Mouse (Mus musculus): Measurements from ENCODE around the gene Fastkd5. TPM values are rescaled to one million over a fixed set of nuclear protein-coding genes. Genes with fewer than 3 reads are reported as not detected.
"Not testable (repeated sequence)": the region's sequence is repeated elsewhere in the genome, so short reads cannot be mapped to it uniquely, and the experiment has no call there.

The Fastkd5 gene
- 10 to 100 TPM in 1 of 2 experiments, 1 to 10 TPM in 1; 8.2 to 10.2 TPM for total RNA-seq (2021)

DNA sequence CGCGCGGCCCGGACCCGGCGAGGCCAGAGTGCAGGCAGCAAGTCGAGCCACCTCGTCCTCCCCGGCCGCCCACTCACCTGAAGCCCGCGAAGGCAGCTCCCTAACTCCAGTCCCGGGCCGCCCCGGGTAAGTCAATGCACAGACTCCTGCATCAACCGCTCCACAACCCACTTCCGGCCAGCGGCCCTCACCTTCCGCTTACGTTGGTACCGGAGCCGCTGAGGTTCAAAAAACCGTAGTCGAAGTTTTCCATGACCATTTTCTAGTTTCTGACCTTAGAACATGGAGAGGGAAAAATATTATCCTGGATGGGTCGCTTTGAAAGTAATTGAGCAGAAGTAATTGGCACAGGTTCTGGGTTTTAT, at the start of gene Fastkd5, which contains the start of gene Ubox5:
Gene Fastkd5, minus strand, starts transcription at position 189 of the 365 bp plus-strand sequence.
Gene Ubox5, minus strand, starts transcription at position 200 of the 365 bp plus-strand sequence.
- DNase-seq = peak; percentile 87 to 90

DNA sequence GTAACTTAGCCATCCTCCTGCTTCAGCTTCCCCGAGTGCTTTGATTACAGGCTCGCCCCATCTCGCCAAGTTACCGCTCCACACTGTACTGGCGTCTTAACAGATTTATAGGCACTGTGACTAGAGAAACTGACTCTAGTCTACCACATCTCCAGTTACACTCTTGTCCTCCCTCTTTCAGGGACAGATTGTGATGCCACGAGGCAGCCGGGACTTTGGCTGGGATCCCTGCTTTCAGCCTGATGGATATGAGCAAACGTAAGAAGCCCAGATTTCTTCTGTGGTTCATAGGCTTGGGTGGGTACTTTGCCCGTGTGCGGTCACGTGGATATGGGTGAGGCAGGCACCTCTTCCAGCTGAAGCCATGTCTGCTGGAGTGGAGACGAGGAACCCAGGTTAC, 49.3 kb upstream of the Fastkd5 start:
- peak; percentile 49 to 54 for DNase-seq

DNA sequence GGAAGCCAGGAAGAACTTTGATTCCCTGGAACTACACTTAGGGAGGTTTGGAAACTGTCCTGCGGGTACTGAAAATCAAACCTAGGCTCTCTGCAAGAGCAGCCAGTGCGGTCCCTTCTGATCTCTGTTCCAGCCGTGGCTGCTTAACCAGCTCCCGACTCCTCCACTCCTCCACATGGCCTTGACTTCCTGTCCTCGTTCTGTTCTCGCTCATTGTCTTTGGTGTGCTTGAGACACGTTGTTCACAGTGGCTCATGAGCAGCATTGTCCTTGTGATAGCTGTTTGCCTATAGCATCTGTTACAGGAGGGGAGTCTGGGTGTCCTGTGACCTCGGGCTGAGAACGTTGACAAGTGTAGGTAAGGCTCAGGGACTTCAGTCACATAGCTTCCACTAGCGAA, 47.4 kb upstream of the Fastkd5 start:
- DNase-seq = no peak

DNA sequence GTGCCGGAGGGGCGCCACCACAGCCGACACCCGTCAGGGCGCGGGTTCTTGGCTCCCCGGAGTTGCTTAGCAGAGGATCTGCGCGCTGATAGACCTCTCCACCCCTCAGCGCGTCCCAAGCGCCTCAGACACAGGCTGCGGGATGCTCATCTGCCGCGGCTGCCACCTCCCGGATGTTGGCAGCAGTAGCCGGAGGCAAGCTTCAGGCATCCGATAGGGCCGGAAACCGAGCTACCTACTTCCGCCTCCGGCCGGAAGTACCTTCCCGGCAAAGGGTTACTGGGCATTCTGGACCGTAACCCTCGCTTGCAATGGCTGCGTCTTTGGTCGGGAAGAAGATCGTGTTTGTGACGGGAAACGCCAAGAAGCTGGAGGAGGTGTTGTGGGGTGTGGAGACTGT, 37.7 kb upstream of the Fastkd5 start, which contains the start of gene Itpa:
Gene Itpa, plus strand, starts transcription at position 52 of the 400 bp plus-strand sequence.
- peak; percentile 86 to 87 for DNase-seq

DNA sequence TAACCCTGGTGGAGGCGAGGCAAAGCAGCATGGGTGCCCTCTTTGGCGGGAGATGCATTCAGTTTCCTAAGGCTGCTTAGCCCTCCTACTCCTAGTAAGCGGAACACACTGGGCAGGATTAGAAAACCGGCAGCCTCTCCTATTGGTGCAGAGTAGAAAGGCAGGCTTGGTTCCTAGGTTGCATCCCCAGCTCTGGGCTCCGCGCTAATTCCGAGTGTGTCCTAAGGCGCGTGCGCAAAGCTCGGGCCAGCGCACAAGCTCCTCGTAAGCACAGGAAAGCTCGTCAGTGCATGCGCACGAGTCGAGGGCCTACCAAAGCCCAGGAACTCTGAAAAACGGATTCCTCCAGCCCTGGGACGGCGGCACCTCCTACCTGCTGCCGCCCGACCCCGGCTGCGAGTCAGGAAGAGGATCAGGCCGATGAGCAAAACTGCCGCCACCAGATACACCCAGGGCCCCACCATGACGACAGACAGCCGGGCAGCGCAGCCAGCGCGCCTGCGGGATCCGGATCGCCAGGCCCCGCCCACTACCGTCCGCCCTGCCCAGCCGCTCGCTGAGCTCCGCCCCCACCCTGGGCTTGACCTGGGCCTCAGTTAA, 34.4 kb upstream of the Fastkd5 start, which contains the start of gene Ddrgk1:
Gene Ddrgk1, minus strand, starts transcription at position 558 of the 600 bp plus-strand sequence.
- peak; percentile 94 to 96 for DNase-seq

DNA sequence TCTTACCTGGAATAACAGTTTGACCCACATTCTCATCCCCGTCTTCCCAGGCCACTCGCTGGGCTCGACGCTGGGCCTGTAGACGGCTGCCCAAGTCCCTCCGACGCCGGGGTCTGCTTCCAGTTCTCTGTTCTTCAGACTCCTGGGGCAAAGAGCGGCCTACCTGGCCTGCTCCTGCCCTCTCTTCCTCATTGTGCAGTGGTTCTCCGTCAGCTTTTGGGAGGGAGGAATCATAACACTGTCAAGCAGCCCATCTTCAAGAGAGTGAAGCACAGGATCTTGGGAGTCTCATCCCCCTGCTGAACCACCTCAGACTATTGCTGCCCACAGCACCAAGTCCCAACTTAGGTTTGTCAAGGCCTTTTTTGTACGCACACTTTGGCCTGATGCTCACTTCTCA, 33.5 kb upstream of the Fastkd5 start:
- no peak for DNase-seq

DNA sequence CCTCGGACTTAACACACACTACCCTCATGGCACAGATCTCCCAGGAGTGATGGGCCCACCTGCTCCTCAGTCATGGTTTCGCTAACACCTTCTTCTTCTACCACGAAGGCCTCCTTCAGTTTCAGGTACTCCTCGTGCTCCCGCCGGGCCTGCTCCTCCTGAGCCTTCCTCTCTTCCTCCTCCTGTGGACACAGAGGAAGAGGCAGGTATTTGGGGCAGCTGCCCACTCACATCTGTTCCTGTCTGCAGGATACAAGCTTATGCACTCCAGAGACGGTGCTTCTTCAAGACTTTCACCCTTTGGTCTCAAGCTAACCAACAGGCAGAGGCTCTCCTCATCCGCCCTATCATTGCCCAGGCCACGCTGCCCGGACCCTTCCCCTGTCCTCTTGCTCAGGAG, 28.7 kb upstream of the Fastkd5 start:
- no peak for DNase-seq

DNA sequence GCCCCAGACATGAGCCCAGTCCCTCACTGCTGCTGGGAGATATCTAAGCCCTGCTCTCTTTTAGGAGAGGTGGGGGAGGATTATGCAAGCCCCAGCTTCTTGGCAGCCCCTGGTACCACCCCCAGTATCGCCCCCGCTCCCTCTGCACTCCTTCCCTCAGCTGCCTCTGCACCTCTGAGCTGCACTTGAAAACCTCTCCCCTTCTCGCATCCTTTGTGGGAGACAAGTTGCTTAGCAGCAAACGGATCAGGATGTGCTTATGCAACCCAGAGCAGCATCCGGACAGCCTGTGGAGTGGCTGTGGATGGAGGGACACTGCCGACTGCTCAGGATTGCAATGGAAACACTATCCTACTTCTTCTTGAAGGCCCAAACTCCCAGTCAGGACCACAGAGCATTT, 27.7 kb upstream of the Fastkd5 start:
- DNase-seq = peak; percentile 86 to 87

DNA sequence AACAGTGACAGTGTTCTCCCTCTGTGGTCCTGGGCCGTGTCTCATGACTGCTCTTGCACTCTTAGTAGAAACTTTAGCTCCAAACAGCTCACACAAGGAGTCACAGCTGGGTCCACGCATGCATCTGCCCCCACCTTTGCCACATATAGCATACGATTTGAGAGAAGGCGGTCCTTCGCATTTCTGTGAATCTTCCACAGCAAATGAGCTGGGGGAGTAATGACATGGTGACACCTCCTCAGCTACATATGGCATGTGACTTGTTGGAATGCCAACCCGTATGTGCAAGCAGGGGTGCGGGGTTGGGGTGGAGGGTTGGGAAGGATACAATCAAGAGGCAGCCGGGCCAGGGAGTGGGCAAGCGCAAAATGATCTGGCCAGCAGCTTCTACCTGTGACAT, 26.7 kb upstream of the Fastkd5 start:
- DNase-seq = no peak

DNA sequence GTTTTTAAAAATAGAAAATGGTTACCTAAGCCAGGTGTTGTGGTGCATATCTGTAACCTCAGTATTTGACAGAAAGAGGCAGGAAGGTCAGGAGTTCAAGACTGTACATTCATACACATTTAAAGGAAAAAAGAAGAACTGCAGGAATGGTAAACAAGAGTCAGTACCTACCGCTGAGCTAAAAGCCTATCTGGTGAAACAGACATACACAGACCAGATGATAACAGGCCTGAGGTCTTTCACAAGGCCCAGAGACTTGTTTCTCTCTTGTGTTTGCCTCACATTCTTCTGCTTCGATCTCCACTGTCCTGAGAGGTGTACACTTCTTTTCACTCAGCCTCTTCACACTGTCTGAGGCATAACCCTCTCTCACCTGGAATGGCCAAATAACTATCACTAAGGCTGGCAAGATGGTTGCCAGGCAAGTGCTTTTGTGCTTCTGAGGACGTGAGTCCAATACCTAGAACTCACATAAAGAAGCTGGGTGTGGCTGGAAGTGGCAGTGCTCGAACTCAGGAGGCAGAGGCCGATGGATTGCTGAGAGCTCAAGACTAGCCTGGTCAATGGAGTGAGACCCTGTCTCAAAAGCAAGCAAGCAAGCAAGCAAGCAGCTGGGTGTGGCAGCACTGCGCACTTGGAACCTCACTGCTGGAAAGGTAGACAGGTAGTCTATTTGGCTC, 26.0 kb upstream of the Fastkd5 start:
- no peak for DNase-seq

DNA sequence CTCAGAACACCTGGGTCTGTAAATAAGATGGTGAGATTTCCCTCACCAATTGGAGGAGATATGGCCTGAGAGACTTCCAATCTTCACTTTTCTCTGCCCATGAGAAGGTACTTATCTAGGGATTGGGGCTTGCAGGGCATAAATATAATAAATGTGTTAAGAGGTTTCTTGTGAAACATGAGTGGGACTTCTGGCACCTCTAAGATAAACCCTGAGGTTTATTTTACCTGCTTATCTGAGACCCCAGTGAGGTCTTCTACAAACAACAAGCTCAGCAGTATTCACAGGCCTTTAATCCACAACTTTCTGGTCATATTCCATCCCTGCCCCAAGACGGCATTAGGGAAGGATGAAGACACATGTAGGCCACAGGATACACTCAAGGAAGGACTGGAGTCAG, 23.9 kb upstream of the Fastkd5 start:
- DNase-seq = no peak

DNA sequence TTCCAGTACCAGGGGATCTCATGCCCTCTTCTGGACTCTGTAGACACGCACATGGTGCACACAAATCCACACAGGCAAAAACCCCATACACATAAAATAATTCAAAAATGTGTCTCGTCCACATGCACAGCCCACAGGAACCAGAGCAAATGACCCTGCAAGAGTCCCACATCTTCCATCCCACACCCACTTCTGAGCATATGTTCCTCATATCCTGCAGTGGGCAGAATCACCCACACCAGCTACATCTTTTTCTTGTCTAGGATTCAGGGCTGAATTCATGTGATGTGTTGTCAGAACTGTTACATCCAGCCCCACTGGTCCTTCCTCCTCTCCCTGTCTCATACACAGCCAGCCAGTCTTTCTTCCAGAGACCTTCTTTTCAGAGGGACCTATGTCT, 23.5 kb upstream of the Fastkd5 start:
- no peak for DNase-seq

DNA sequence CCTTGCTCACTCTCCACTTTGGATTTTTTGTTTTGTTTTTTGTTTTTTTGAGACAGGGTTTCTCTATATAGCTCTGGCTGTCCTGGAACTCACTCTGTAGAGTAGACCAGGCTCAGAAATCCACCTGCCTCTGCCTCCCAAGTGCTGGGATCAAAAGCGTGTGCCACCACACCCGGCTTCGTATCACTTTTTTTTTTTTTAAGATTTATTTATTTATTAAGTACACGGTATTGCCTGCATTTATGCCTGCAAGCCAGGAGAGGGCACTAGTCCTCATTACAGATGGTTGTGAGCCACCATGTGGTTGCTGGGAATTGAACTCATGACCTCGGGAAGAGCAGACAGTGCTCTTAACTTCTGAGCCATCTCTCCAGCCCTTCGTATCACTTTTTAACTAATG, 19.2 kb upstream of the Fastkd5 start:
- not testable (repeated sequence) for DNase-seq

DNA sequence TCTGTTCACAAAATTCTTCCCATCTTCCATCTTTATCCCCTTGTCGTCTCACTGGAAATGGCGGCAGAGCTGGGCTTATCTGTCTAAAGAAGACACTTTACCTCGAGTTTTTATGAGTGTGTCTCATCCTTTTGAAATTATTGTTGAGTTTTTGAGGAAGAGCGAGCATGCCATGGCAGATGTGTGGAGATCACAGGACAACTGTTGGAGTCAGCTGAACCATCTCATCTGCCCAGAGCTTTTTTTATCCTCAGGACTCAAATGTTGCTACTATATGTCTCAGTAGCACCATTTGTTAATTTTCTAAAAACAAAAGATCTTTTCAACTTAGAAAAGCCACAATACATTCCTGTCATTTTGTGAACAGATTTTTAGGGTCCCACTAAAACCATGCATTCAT, 15.4 kb upstream of the Fastkd5 start:
- DNase-seq = no peak

DNA sequence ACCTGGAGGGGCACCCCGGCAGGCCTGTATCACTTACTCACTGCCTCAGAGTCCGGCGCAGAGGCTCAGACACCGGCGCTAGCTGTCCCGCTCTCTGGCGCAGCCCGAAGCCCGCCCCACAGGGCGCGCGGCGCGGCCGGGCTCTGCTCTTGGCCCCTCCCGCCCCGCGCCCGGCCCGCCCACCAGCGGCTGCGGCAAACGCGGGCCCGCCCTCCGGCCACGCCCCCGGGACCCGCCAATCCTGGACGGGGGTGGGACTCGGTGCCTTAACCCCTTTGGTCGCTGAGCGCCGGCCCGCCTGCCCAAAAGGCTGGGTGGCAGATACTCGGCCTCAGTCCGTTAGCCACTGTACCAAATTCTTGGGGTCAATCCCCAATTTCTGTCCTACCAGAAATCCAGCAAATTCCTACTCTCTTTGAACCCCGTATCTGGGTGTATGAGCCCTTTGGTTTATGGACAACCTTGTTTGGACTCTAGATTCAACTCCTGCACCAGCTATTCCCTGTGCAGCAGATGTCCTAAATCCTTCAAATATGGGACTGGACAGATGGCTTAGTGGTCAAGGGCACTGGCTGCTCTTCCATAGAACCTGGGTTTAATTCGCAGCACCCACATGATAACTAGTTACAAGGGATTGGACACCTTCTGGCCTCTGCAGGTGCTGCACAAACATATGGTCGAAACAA, 13.0 kb upstream of the Fastkd5 start, which contains the start of gene Lzts3:
Gene Lzts3, minus strand, starts transcription at position 120 of the 686 bp plus-strand sequence.
- DNase-seq = peak; percentile 91

DNA sequence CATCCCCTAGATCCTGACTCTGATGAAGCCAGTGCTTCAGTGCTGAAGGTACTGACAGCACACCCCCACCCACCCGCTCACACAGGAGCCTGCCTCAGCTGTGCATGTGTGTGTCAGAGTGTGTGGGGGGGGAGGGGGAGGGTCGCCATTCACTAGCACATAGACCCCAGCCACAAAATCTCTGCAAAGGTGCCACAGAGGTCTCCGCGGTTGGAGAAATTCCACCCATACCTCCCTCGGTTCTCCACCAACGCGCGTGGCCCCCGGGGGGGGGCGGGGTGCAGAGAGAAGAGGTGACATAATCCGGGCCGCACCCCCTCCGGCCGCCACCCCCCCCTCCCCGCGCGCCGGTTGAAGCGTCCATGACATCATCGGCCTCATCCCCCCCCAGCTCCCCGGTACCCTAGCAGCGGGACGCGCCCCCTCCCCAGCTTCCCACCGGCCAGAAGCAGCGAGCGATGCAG, 12.4 kb upstream of the Fastkd5 start:
- no peak for DNase-seq

DNA sequence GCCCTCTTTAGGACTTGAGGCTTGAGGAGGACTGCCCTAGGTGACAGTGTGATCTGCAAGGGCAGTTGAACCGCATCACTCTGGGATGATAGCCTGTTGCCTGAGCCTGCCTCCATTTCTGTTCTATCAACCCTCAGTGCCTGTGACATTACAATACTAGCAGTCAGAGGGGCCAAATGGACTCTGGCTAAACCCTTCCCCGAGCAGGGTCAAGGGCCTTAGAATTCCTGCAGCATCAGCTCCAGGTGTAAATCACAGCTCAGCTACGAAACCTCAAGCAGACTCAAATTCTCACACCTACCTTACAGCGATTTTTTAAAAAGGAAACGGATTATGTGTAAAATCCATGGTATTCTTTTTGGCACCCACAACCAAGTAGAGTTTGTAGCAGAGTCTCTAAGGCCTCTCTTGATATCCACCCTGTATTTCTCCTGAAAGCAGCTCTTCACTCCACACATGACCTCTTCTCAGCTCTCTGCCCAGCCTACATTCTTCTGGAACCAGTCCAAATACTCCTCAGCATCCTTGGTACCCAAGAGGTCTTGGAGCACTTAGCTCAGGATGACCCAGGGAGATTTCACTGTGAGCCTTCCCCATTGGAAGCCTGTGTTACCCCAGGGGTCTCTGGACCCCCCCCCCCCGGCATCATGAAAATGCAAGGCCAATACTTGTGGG, 11.7 kb upstream of the Fastkd5 start:
- no peak for DNase-seq

DNA sequence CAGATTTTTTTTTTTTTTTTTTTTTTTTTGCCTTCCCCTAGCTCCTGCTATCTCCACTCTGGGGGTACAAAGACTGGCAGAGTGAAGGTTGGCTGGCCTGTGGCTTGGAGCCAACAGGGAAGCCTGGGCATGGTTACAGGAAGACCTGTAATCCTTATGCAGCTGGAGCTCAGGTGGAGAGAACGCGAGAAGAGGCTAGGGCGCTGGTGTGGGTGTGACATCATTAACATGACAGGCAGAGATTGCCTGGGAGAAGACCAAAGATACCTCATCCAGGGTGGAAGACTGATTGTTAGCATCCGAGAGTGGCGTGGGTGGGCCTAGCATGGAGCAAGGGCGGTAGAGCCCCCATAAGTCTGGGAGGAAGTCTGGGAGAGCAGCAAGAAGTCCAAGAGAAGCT, 9.4 kb upstream of the Fastkd5 start:
- DNase-seq = no peak

DNA sequence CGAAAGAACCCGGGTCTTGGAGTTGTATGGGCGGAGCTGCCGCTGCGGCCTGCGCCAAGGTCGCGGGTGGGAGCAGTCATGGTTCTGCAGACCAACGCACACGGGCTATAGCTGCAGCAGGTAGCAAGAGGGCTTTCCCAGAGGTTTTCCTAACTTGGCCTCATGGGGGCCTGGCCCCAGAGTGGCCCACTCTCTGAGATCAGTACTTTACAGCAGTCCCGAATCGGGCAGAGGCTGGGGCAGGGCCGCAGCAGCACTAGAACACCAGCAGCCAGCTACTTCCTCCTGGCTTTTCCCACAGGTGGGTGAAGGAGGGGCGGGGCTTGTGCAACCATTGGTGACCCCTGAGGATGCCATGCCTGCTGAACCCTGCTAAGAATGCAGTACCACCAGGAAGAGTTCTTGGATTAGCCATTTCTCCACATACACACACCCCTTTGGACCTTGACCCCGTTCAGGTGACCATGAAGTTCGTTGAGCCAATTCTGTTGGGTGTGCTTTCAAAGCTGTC, 8.3 kb upstream of the Fastkd5 start:
- no peak for DNase-seq

DNA sequence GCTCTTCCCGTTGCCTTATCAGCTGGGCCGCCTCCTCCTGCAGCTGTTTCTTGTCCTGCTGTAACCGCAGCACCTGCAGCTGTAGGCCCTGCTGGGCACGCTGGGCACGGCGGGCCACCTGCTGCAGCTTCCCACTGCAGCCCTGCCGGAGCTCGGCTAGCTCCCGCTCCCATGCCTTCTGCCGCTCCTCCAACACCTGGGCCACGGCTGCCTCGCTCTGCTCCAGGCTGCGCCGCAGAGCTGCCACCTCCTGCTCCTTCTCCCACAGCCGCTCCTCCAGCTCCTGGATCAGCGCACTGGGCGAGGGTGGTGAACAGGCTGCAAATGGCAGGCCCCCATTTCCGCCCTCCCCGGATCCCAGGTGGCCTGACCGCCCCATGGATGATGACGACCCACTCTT, 6.0 kb upstream of the Fastkd5 start:
- no peak for DNase-seq

DNA sequence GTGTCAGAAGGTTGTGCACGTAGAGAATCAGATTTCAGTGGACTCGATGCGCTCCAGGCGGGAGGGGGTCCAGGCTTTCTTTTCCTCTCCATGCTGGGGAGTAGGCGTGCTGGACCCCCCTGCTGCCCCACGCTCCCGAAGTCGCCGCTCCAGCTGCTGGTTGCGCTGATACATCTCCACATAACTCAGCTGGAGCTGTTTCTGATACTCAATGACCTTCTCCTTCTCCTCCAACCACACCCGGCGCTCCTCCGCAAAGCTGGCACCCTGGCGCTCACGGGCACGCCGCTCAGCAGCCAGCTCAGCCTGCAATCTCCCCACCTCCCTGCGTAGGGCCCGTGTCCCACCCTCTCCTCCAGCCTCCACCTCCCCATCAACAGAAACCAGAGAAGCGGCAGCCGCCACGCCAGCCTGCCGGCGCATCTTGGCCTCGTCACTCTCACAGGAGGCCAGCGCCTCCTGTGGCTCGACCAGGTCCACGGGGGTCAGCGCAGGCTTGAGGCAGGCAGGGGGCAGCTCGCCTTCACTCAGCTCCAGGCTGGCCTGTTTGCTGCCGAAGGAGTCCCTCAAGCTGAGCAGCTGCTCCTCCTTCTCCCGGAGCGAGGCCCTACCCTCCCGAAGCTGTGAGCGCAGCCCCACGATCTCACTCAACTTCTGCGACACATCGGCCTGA, 5.0 kb upstream of the Fastkd5 start:
- DNase-seq = no peak

Measured in layer of hippocampus, postnatal 36 days (tissue).